Mouse (Mus musculus) midbrain, embryonic 12.5 days (tissue): ENCODE measurements at regions not wholly inside any gene's neighbourhood (a gene's known extent, or its start where the extent isn't known, plus 50 kb on each side); places are given as distances from the start of the nearest gene placed in this dataset.

Experiments used
- ATAC-seq: fragments of 200-750 bp; cut with Nextera tagmentation; 2 replicates; pipeline ENCODE4 v1.8.0; 2017; ENCODE audit warnings: low read depth, moderate TSS enrichment, moderate library complexity; ENCODE audit not compliant: low FRiP score
- H3K27ac ChIP-seq: fragments of 300-500 bp; sonication (generic); replicated peaks from 2 replicates; pipeline ENCODE4 v1.5.1; 2016; ENCODE audit warnings: mild to moderate bottlenecking
- H3K27me3 ChIP-seq: fragments of 300-500 bp; sonication (generic); 2 replicates; pipeline ENCODE4 v1.6.1; 2016; ENCODE audit warnings: mild to moderate bottlenecking
- H3K36me3 ChIP-seq: fragments of 300-500 bp; sonication (generic); 2 replicates; pipeline ENCODE4 v1.6.1; 2016
- H3K4me1 ChIP-seq: fragments of 300-500 bp; sonication (generic); 2 replicates; pipeline ENCODE4 v1.6.1; 2016
- H3K4me2 ChIP-seq: fragments of 300-500 bp; sonication (generic); replicated peaks from 2 replicates; pipeline ENCODE4 v1.6.1; 2016; ENCODE audit warnings: mild to moderate bottlenecking, moderate library complexity
- H3K4me3 ChIP-seq: fragments of 300-500 bp; sonication (generic); 2 replicates; pipeline ENCODE4 v1.5.1; 2016; ENCODE audit warnings: mild to moderate bottlenecking
- H3K9ac ChIP-seq: fragments of 300-500 bp; sonication (generic); replicated peaks from 2 replicates; pipeline ENCODE4 v1.6.1; 2016; ENCODE audit warnings: mild to moderate bottlenecking, moderate library complexity
- H3K9me3 ChIP-seq: fragments of 300-500 bp; sonication (generic); 2 replicates; pipeline ENCODE4 v1.6.1; 2016; ENCODE audit warnings: mild to moderate bottlenecking
- WGBS: fragments of 180-500 bp; shearing (Covaris S2); methylation state at CpG from one replicate; pipeline ENCODE4 v1.1.7; 2016; 5-methylcytosine and 5-hydroxymethylcytosine counted together

GRCm38 (mm10) chr10:95054869-95055268, 110.2 kb upstream of the Plxnc1 start:
- Histone ChIP-seq H3K4me1 (no peaks in the 10 kb centered on the region), H3K36me3 (no peaks in the 10 kb centered on the region), H3K4me2 (no peak overlapping the region), H3K27me3 (no peaks in the 10 kb centered on the region), H3K27ac (no peak overlapping the region), H3K9ac (no peak overlapping the region), H3K9me3 (no peaks in the 10 kb centered on the region), H3K4me3 (no peak overlapping the region)
- WGBS = 91% methylated on average over 3 of the region's 3 CpGs
- ATAC-seq = no peak

- no peak overlapping the region for H3K9ac ChIP-seq
- 0 out of 2 replicates have a peak, but pooled peaks cover 3% of the 10 kb centered on the region for H3K4me1 ChIP-seq
- no peak overlapping the region for H3K27ac ChIP-seq
- WGBS = 89% methylated on average over 5 of the region's 5 CpGs
- no peak overlapping the region for H3K4me3 ChIP-seq
- no peaks in the 10 kb centered on the region for H3K9me3 ChIP-seq
- H3K36me3 ChIP-seq = no peaks in the 10 kb centered on the region
- no peak for ATAC-seq
- H3K27me3 ChIP-seq = no peaks in the 10 kb centered on the region
- H3K4me2 ChIP-seq = no peak overlapping the region
Measured at GRCm38 (mm10) chr10:95048790-95049189, 104.2 kb upstream of the Plxnc1 start.

GRCm38 (mm10) chr10:95043978-95044377, 99.3 kb upstream of the Plxnc1 start:
- no peaks in the 10 kb centered on the region for H3K9me3 ChIP-seq
- H3K4me2 ChIP-seq = no peak overlapping the region
- 59% methylated on average over 7 of the region's 7 CpGs for WGBS
- no peaks in the 10 kb centered on the region for H3K27me3 ChIP-seq
- H3K4me1 ChIP-seq = 0 out of 2 replicates have a peak, but pooled peaks cover 3% of the 10 kb centered on the region
- H3K36me3 ChIP-seq = no peaks in the 10 kb centered on the region
- no peak overlapping the region for H3K9ac ChIP-seq
- no peak for ATAC-seq
- H3K27ac ChIP-seq = no peak overlapping the region
- no peak overlapping the region for H3K4me3 ChIP-seq

GRCm38 (mm10) chr10:95040258-95040895, 95.7 kb upstream of the Plxnc1 start:
- Histone ChIP-seq H3K27ac (0 out of 2 replicates have a peak overlapping the region, but pooled peaks have one; percentile 7), H3K4me2 (no peak overlapping the region), H3K4me3 (no peak overlapping the region), H3K36me3 (no peaks in the 10 kb centered on the region), H3K27me3 (no peaks in the 10 kb centered on the region), H3K9me3 (no peaks in the 10 kb centered on the region), H3K9ac (no peak overlapping the region), H3K4me1 (peaks cover 7% of the 10 kb centered on the region)
- no peak for ATAC-seq
- 78% methylated on average over 6 of the region's 6 CpGs for WGBS

GRCm38 (mm10) chr10:95036043-95036697, 91.5 kb upstream of the Plxnc1 start:
- Histone ChIP-seq H3K27me3 (no peaks in the 10 kb centered on the region), H3K9ac (no peak overlapping the region), H3K27ac (no peak overlapping the region), H3K4me1 (peaks cover 5% of the 10 kb centered on the region), H3K9me3 (no peaks in the 10 kb centered on the region), H3K4me3 (no peak overlapping the region), H3K36me3 (no peaks in the 10 kb centered on the region), H3K4me2 (no peak overlapping the region)
- no peak for ATAC-seq
- WGBS = 78% methylated on average over 4 of the region's 4 CpGs

GRCm38 (mm10) chr10:95035371-95035770, 90.7 kb upstream of the Plxnc1 start:
- 64% methylated on average over 3 of the region's 3 CpGs for WGBS
- Histone ChIP-seq H3K9ac (no peak overlapping the region), H3K4me1 (peaks cover 5% of the 10 kb centered on the region), H3K4me3 (no peak overlapping the region), H3K27me3 (no peaks in the 10 kb centered on the region), H3K9me3 (no peaks in the 10 kb centered on the region), H3K27ac (no peak overlapping the region), H3K4me2 (no peak overlapping the region), H3K36me3 (no peaks in the 10 kb centered on the region)
- no peak for ATAC-seq

- no peaks in the 10 kb centered on the region for H3K27me3 ChIP-seq
- no peak for ATAC-seq
- H3K4me3 ChIP-seq = no peak overlapping the region
- H3K36me3 ChIP-seq = no peaks in the 10 kb centered on the region
- no peak overlapping the region for H3K27ac ChIP-seq
- H3K4me1 ChIP-seq = peaks cover 5% of the 10 kb centered on the region
- H3K9me3 ChIP-seq = no peaks in the 10 kb centered on the region
- no peak overlapping the region for H3K4me2 ChIP-seq
- WGBS = 88% methylated on average over 5 of the region's 5 CpGs
- H3K9ac ChIP-seq = no peak overlapping the region
Measured at GRCm38 (mm10) chr10:95034566-95034965, 89.9 kb upstream of the Plxnc1 start.

GRCm38 (mm10) chr10:95032760-95033716, 88.4 kb upstream of the Plxnc1 start:
- no peak for ATAC-seq
- 89% methylated on average over 14 of the region's 14 CpGs for WGBS

GRCm38 (mm10) chr10:95031371-95031770, 86.7 kb upstream of the Plxnc1 start:
- 97% methylated on average over 2 of the region's 2 CpGs for WGBS
- ATAC-seq = no peak
- no peak overlapping the region for H3K4me2 ChIP-seq
- no peak overlapping the region for H3K9ac ChIP-seq
- H3K27ac ChIP-seq = no peak overlapping the region
- no peak overlapping the region for H3K4me3 ChIP-seq
- H3K4me1 ChIP-seq = peaks cover 5% of the 10 kb centered on the region
- no peaks in the 10 kb centered on the region for H3K27me3 ChIP-seq
- H3K9me3 ChIP-seq = no peaks in the 10 kb centered on the region
- H3K36me3 ChIP-seq = no peaks in the 10 kb centered on the region

More at GRCm38 (mm10) chr10:95032760-95033716, 88.4 kb upstream of the Plxnc1 start:
- no peaks in the 10 kb centered on the region for H3K36me3 ChIP-seq
- H3K4me3 ChIP-seq = no peak overlapping the region
- no peaks in the 10 kb centered on the region for H3K27me3 ChIP-seq
- H3K27ac ChIP-seq = no peak overlapping the region
- H3K4me2 ChIP-seq = no peak overlapping the region
- H3K4me1 ChIP-seq = peaks cover 5% of the 10 kb centered on the region
- H3K9me3 ChIP-seq = no peaks in the 10 kb centered on the region
- H3K9ac ChIP-seq = no peak overlapping the region

- H3K9me3 ChIP-seq = no peaks in the 10 kb centered on the region
- H3K4me3 ChIP-seq = no peak overlapping the region
- H3K36me3 ChIP-seq = no peaks in the 10 kb centered on the region
- 76% methylated on average over 5 of the region's 5 CpGs for WGBS
- no peak overlapping the region for H3K4me2 ChIP-seq
- no peak for ATAC-seq
- H3K27ac ChIP-seq = no peak overlapping the region
- no peak overlapping the region for H3K9ac ChIP-seq
- H3K27me3 ChIP-seq = no peaks in the 10 kb centered on the region
- H3K4me1 ChIP-seq = peaks cover 5% of the 10 kb centered on the region
Measured at GRCm38 (mm10) chr10:95030801-95031200, 86.2 kb upstream of the Plxnc1 start.

GRCm38 (mm10) chr10:95029554-95029953, 84.9 kb upstream of the Plxnc1 start:
- no peaks in the 10 kb centered on the region for H3K4me1 ChIP-seq
- H3K36me3 ChIP-seq = no peaks in the 10 kb centered on the region
- no peaks in the 10 kb centered on the region for H3K27me3 ChIP-seq
- H3K4me3 ChIP-seq = no peak overlapping the region
- H3K9me3 ChIP-seq = no peaks in the 10 kb centered on the region
- no peak for ATAC-seq
- H3K27ac ChIP-seq = no peak overlapping the region
- no peak overlapping the region for H3K9ac ChIP-seq
- 90% methylated on average over 3 of the region's 3 CpGs for WGBS
- H3K4me2 ChIP-seq = no peak overlapping the region
